In the genomic region with DNA sequence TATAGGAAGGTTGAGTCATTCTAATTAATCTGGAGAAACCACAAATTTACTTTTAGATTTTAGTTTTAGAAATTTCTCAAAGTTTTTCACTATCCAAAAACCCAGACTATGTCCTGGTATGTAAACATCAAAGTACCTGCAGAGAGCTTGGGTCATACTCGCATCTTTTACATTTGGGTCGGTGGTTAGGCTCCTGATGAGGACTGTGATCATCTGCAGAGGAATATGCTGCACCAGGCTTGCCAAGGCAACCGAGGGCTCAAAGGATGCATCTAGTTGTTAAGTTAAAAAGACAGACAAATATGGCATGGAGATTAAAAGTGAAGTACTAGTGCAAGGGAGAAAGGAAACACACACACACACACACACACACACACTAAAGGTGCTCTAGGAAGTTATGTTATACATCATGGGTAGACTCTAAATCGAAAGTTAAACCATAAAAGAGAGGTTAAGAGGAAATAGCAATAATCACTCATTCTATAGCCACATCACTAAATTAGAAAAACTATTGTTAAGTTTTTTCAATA, we compare ENCODE assay signal across 8 mouse cellular contexts. TPM values are rescaled to one million over a fixed set of nuclear protein-coding genes. Genes with fewer than 3 reads are reported as not detected.
DNase-seq lines count a peak whose midpoint lies in the region; ATAC-seq lines count a peak whose summit lies in the region.

No protein-coding gene starts in this region.

- H3K9ac ChIP-seq in lung, embryonic 15.5 days = no peak overlapping the region
- no peak overlapping the region for H3K9ac ChIP-seq in embryonic facial prominence, embryonic 12.5 days
- H3K9ac ChIP-seq in intestine, embryonic 14.5 days (ENCODE audit: low read length) = no peak overlapping the region
- peak overlapping the region; percentile 47; the same call in 1 of the 2 replicates for H3K9ac ChIP-seq in neural tube, embryonic 13.5 days

- H3K27ac ChIP-seq in lung, embryonic 15.5 days = no peak overlapping the region
- H3K27ac ChIP-seq in embryonic facial prominence, embryonic 12.5 days = no peak overlapping the region
- H3K27ac ChIP-seq in intestine, embryonic 14.5 days (ENCODE audit: low read depth) = no peak overlapping the region
- no peak overlapping the region for H3K27ac ChIP-seq in neural tube, embryonic 13.5 days (replicated peaks)

- no peaks in the 10 kb centered on the region for H3K9me3 ChIP-seq in lung, embryonic 15.5 days
- no peaks in the 10 kb centered on the region for H3K9me3 ChIP-seq in embryonic facial prominence, embryonic 12.5 days
- no peaks in the 10 kb centered on the region for H3K9me3 ChIP-seq in intestine, embryonic 14.5 days (ENCODE audit: control insufficient read depth, low read length)
- no peaks in the 10 kb centered on the region for H3K9me3 ChIP-seq in neural tube, embryonic 13.5 days

- H3K4me1 ChIP-seq in lung, embryonic 15.5 days = peaks cover 24% of the 10 kb centered on the region
- H3K4me1 ChIP-seq in embryonic facial prominence, embryonic 12.5 days = peaks cover 21% of the 10 kb centered on the region
- peaks cover 18% of the 10 kb centered on the region for H3K4me1 ChIP-seq in intestine, embryonic 14.5 days (replicated peaks; ENCODE audit: control insufficient read depth, insufficient read depth, low read length)
- H3K4me1 ChIP-seq in neural tube, embryonic 13.5 days (replicated peaks) = peaks cover 48% of the 10 kb centered on the region

- H3K27me3 ChIP-seq in lung, embryonic 15.5 days = no peaks in the 10 kb centered on the region
- H3K27me3 ChIP-seq in embryonic facial prominence, embryonic 12.5 days = no peaks in the 10 kb centered on the region
- no peaks in the 10 kb centered on the region for H3K27me3 ChIP-seq in intestine, embryonic 14.5 days (replicated peaks; ENCODE audit: control insufficient read depth, insufficient read depth, low read length)
- H3K27me3 ChIP-seq in neural tube, embryonic 13.5 days = no peaks in the 10 kb centered on the region

- H3K36me3 ChIP-seq in lung, embryonic 15.5 days = peaks cover 24% of the 10 kb centered on the region
- H3K36me3 ChIP-seq in embryonic facial prominence, embryonic 12.5 days = peaks cover 12% of the 10 kb centered on the region
- H3K36me3 ChIP-seq in intestine, embryonic 14.5 days (ENCODE audit: control insufficient read depth, insufficient read depth, low read length) = peaks cover 34% of the 10 kb centered on the region
- H3K36me3 ChIP-seq in neural tube, embryonic 13.5 days = peaks cover 20% of the 10 kb centered on the region

- no peak for ATAC-seq in lung, embryonic 15.5 days (ENCODE audit: borderline replicate concordance, extremely low read depth, low FRiP score, low TSS enrichment)
- no peak for ATAC-seq in embryonic facial prominence, embryonic 12.5 days (ENCODE audit: insufficient number of reproducible peaks, insufficient read depth, low FRiP score, low TSS enrichment)
- no peak for ATAC-seq in intestine, embryonic 14.5 days (replicated peaks; ENCODE audit: low FRiP score, low TSS enrichment, low read depth)
- no peak for ATAC-seq in neural tube, embryonic 13.5 days (ENCODE audit: low read depth)

- H3K4me2 ChIP-seq in lung, embryonic 15.5 days = peak overlapping the region; percentile 91
- H3K4me2 ChIP-seq in embryonic facial prominence, embryonic 12.5 days (replicated peaks) = peak overlapping the region; percentile 99
- peak overlapping the region; percentile 98 for H3K4me2 ChIP-seq in intestine, embryonic 14.5 days (ENCODE audit: low read length)
- peak overlapping the region; percentile 100 for H3K4me2 ChIP-seq in neural tube, embryonic 13.5 days

- peak overlapping the region; percentile 7; the same call in 1 of the 2 replicates for H3K4me3 ChIP-seq in lung, embryonic 15.5 days
- H3K4me3 ChIP-seq in embryonic facial prominence, embryonic 12.5 days = no peak overlapping the region
- H3K4me3 ChIP-seq in intestine, embryonic 14.5 days (ENCODE audit: low read depth, low read length) = peak overlapping the region; percentile 15; the same call in 1 of the 2 replicates
- peak overlapping the region; percentile 14; the same call in 1 of the 2 replicates for H3K4me3 ChIP-seq in neural tube, embryonic 13.5 days

- 69% methylated on average over 4 of the region's 4 CpGs for WGBS in lung, embryonic 15.5 days
- WGBS in embryonic facial prominence, embryonic 12.5 days = 79% methylated on average over 4 of the region's 4 CpGs
- 81% methylated on average over 4 of the region's 4 CpGs for WGBS in intestine, embryonic 14.5 days
- WGBS in neural tube, embryonic 13.5 days = 85% methylated on average over 4 of the region's 4 CpGs

- no peak for DNase-seq in lung, postnatal 14 days
- DNase-seq in intestine, embryonic 14.5 days (ENCODE audit: low spot score) = no peak
- no peak for DNase-seq in right cerebral cortex, postnatal 14 days
- DNase-seq in frontal cortex, postnatal 10 days (ENCODE audit: low spot score in 2 of 2) = no peak
- DNase-seq in cerebellum, postnatal 36 days = no peak

RNA-seq across cellular contexts. Expression of a gene that starts 2.6 kb away (rescaled TPM):
- polyA plus RNA-seq in lung, embryonic 15.5 days (2015; fragmentation: Nextera tagmentation; extraction: Ambion mirVana) = 16.6 and 17.7 TPM in 2 replicates
- polyA plus RNA-seq in embryonic facial prominence, embryonic 12.5 days (2016; fragmentation: Nextera tagmentation; extraction: Ambion mirVana) = 27.2 and 28.0 TPM in 2 replicates
- 21.7 and 22.0 TPM in 2 replicates for polyA plus RNA-seq in intestine, embryonic 14.5 days (2014; fragmentation: Nextera tagmentation; extraction: Ambion mirVana)
- 18.3 and 18.5 TPM in 2 replicates for polyA plus RNA-seq in neural tube, embryonic 13.5 days (2015; fragmentation: Nextera tagmentation; extraction: Ambion mirVana)
